Mouse (Mus musculus) right cerebral cortex, postnatal 36 days (tissue): ENCODE data around the gene Itgb1bp2.
A peak's percentile ranks its signal among the peaks of the same experiment; 100 is the strongest.

Source experiments
- DNase-seq, 2 experiments: peaks; one replicate each; pipeline ENCODE4 v3.0.0; 2022; ENCODE audit warnings: low spot score in 2 of 2, mixed read lengths in 1 of 2

Itgb1bp2 gene

GRCm38 (mm10) chrX:101448886-101449475 is at the start of gene Itgb1bp2:
Gene Itgb1bp2 (plus strand): TSS chrX:101449088.
- no peak for DNase-seq

GRCm38 (mm10) chrX:101418946-101419724 is 29.8 kb upstream of the Itgb1bp2 start:
- peak; percentile 23 for DNase-seq

- peak; percentile 77 to 80 for DNase-seq
These were observed 28.9 kb upstream of the Itgb1bp2 start for GRCm38 (mm10) chrX:101419725-101420699.

GRCm38 (mm10) chrX:101420700-101421095 is 28.2 kb upstream of the Itgb1bp2 start, which contains the start of gene Zmym3:
Gene Zmym3 (minus strand): TSS chrX:101420849.
- DNase-seq, result no peak

GRCm38 (mm10) chrX:101423462-101423861 is 25.4 kb upstream of the Itgb1bp2 start:
- DNase-seq, result no peak

GRCm38 (mm10) chrX:101427774-101428173 is 21.1 kb upstream of the Itgb1bp2 start:
- no peak for DNase-seq

GRCm38 (mm10) chrX:101428785-101429141 is 20.1 kb upstream of the Itgb1bp2 start:
- peak in 1 of 2 experiments; percentile 9 for DNase-seq

- DNase-seq, result peak; percentile 73 to 90
These were observed 19.5 kb upstream of the Itgb1bp2 start, which contains the start of gene Nono for GRCm38 (mm10) chrX:101429142-101429949. Gene Nono (plus strand): TSS chrX:101429318.

GRCm38 (mm10) chrX:101429976-101430375 is 18.9 kb upstream of the Itgb1bp2 start:
- no peak for DNase-seq

- no peak for DNase-seq
These were observed 2.3 kb downstream of the Itgb1bp2 start for GRCm38 (mm10) chrX:101451147-101451546.

GRCm38 (mm10) chrX:101451591-101451990 is 2.7 kb downstream of the Itgb1bp2 start:
- DNase-seq, result no peak

GRCm38 (mm10) chrX:101472202-101472601 is 23.3 kb downstream of the Itgb1bp2 start:
- DNase-seq, result no peak

- no peak for DNase-seq
These were observed 32.9 kb downstream of the Itgb1bp2 start for GRCm38 (mm10) chrX:101481604-101482350.

GRCm38 (mm10) chrX:101486487-101487152 is 37.7 kb downstream of the Itgb1bp2 start:
- peak; percentile 5 to 6 for DNase-seq
